Mouse (Mus musculus) liver, adult 2 months (tissue): ENCODE results near the gene Abca14.

Experiments used
- CTCF ChIP-seq: fragments of 200-500 bp; IDR thresholded peaks from 2 replicates; pipeline ENCODE4 v1.5.1; 2011; ENCODE audit warnings: low read depth, low read length, control low read depth
- POLR2A ChIP-seq: fragments of 200-500 bp; IDR thresholded peaks from 2 replicates; pipeline ENCODE4 v1.6.1; 2011; ENCODE audit warnings: low read length, control low read depth; ENCODE audit not compliant: insufficient read depth; ENCODE audit errors: extremely low read depth

GRCm38 (mm10) chr7:120156841-120157409, 46.8 kb upstream of the Abca14 start:
- TF ChIP-seq POLR2A, result no peak
- TF ChIP-seq CTCF, result no peak
